Mouse (Mus musculus) embryonic facial prominence, embryonic 14.5 days (tissue): ENCODE measurements at regions not wholly inside any gene's neighbourhood (a gene's known extent, or its start where the extent isn't known, plus 50 kb on each side); places are given as distances from the start of the nearest gene placed in this dataset.
"Not testable (repeated sequence)": the region's sequence is repeated elsewhere in the genome, so short reads cannot be mapped to it uniquely, and the experiment has no call there.

Experiments
- ATAC-seq: fragments of 200-750 bp; cut with Nextera tagmentation; 2 replicates; pipeline ENCODE4 v1.8.0; 2017; ENCODE audit warnings: low read depth, moderate number of reproducible peaks, moderate TSS enrichment
- DNase-seq: peaks from one replicate; pipeline ENCODE4 v3.0.0-alpha.2; 2015; ENCODE audit warnings: low spot score
- H3K27ac ChIP-seq: fragments of 300-500 bp; sonication (generic); replicated peaks from 2 replicates; pipeline ENCODE4 v1.5.1; 2014; ENCODE audit warnings: low read depth, mild to moderate bottlenecking, low read length, moderate library complexity
- H3K27me3 ChIP-seq: fragments of 300-500 bp; sonication (generic); replicated peaks from 2 replicates; pipeline ENCODE4 v1.6.1; 2014; ENCODE audit warnings: low read length; ENCODE audit not compliant: control insufficient read depth, insufficient read depth
- H3K36me3 ChIP-seq: fragments of 300-500 bp; sonication (generic); 2 replicates; pipeline ENCODE4 v1.6.1; 2014; ENCODE audit warnings: low read length, mixed read lengths; ENCODE audit not compliant: control insufficient read depth, insufficient read depth
- H3K4me1 ChIP-seq: fragments of 300-500 bp; sonication (generic); 2 replicates; pipeline ENCODE4 v1.6.1; 2014; ENCODE audit warnings: antibody characterized with exemption, low read length; ENCODE audit not compliant: control insufficient read depth, insufficient read depth
- H3K4me2 ChIP-seq: fragments of 300-500 bp; sonication (generic); 2 replicates; pipeline ENCODE4 v1.6.1; 2014; ENCODE audit warnings: low read depth, mild to moderate bottlenecking, low read length, moderate library complexity, mixed read lengths
- H3K4me3 ChIP-seq: fragments of 300-500 bp; sonication (generic); 2 replicates; pipeline ENCODE4 v1.5.1; 2014; ENCODE audit warnings: low read depth, mild to moderate bottlenecking, low read length
- H3K9ac ChIP-seq: fragments of 300-500 bp; sonication (generic); 2 replicates; pipeline ENCODE4 v1.6.1; 2014; ENCODE audit warnings: low read depth, mild to moderate bottlenecking, low read length, moderate library complexity, mixed read lengths
- H3K9me3 ChIP-seq: fragments of 300-500 bp; sonication (generic); 2 replicates; pipeline ENCODE4 v1.6.1; 2016; ENCODE audit warnings: low read length; ENCODE audit not compliant: control insufficient read depth
- whole genome bisulfite sequencing: fragments of 180-500 bp; shearing (Covaris S2); extraction: QIAGEN DNeasy Blood & Tissue Kit; methylation state at CpG from one replicate; pipeline ENCODE4 v1.1.7; 2014; 5-methylcytosine and 5-hydroxymethylcytosine counted together

DNA sequence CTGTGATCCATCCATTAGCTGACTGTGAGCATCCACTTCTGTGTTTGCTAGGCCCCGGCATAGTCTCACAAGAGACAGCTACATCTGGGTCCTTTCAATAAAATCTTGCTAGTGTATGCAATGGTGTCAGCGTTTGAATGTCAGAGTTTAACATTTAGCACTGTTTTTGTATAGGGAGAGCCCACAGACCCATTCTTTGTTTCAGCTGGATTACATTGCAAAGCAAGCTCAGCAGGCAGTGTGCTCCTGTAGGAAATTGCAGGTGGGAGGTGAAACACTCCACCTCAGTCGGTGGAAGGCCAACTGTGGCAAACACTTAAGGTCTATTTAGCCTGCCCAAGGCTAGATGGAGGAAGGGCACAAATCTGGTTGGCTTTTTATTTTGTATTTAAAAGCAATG, 337.2 kb upstream of the Nova1 start:
- H3K4me3 ChIP-seq, H3K4me2 ChIP-seq, H3K9me3 ChIP-seq, H3K27ac ChIP-seq, H3K36me3 ChIP-seq, ATAC-seq, H3K9ac ChIP-seq, DNase-seq, H3K4me1 ChIP-seq, H3K27me3 ChIP-seq: not testable (repeated sequence)
- 11% methylated on average over 2 of the region's 3 CpGs for WGBS

DNA sequence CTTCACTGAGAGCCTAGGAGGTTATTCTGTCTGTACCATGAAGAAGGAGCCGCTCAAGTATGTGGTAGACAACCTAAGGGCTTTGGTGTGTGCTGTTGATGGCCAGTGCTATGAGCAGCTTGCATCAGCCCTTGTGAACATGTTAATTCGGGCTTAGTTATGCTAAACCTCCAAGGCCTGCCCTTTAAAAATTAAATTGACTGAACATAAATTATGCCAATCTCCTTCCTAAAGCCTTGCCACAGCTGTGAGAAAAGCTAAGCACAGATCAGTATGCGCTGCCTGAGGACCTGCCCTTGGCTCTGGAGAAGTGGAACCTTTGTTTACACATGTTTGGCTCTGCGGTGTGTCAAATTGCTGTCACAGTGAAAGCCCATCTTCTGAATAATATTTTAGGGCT, 321.9 kb upstream of the Nova1 start:
- DNase-seq (no peak), ATAC-seq (no peak)
- H3K27ac ChIP-seq = no peak overlapping the region
- H3K4me3 ChIP-seq = no peak overlapping the region
- H3K36me3 ChIP-seq = no peaks in the 10 kb centered on the region
- no peaks in the 10 kb centered on the region for H3K9me3 ChIP-seq
- no peaks in the 10 kb centered on the region for H3K27me3 ChIP-seq
- WGBS = 69% methylated on average over 4 of the region's 4 CpGs
- no peaks in the 10 kb centered on the region for H3K4me1 ChIP-seq
- no peak overlapping the region for H3K4me2 ChIP-seq
- no peak overlapping the region for H3K9ac ChIP-seq

DNA sequence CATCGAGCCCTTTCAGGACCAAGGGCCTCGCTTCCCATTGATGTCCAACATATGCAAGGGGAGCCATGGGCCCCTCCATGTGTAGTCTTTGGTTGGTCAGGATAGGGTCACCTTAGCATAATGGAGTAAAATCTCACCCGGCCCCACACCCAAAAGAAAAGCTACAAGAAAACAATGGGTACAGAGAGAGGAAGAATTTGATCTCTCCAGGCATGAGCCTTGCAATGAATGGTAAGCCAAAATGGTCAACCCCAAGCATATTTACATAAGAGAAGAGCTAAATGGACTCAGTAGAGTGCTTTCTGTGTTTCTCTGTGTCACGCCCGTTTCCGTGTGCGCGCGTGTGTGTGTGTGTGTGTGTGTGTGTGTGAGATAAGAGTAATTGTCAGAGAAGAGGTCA, 311.1 kb upstream of the Nova1 start:
- Histone ChIP-seq H3K9me3 (no peaks in the 10 kb centered on the region), H3K27me3 (no peaks in the 10 kb centered on the region), H3K9ac (no peak overlapping the region), H3K27ac (no peak overlapping the region), H3K36me3 (no peaks in the 10 kb centered on the region), H3K4me2 (no peak overlapping the region), H3K4me3 (no peak overlapping the region), H3K4me1 (no peaks in the 10 kb centered on the region)
- no peak for ATAC-seq
- DNase-seq = no peak
- 87% methylated on average over 9 of the region's 9 CpGs for WGBS

- H3K27ac ChIP-seq = no peak overlapping the region
- 67% methylated on average over 3 of the region's 3 CpGs for WGBS
- no peak overlapping the region for H3K4me3 ChIP-seq
- H3K9ac ChIP-seq = no peak overlapping the region
- no peak overlapping the region for H3K4me2 ChIP-seq
- no peak for ATAC-seq
- DNase-seq = no peak
- H3K9me3 ChIP-seq = no peaks in the 10 kb centered on the region
- H3K4me1 ChIP-seq = no peaks in the 10 kb centered on the region
- no peaks in the 10 kb centered on the region for H3K27me3 ChIP-seq
- no peaks in the 10 kb centered on the region for H3K36me3 ChIP-seq
Observed at GRCm38 (mm10) chr12:47128596-47128995, 309.9 kb upstream of the Nova1 start.

DNA sequence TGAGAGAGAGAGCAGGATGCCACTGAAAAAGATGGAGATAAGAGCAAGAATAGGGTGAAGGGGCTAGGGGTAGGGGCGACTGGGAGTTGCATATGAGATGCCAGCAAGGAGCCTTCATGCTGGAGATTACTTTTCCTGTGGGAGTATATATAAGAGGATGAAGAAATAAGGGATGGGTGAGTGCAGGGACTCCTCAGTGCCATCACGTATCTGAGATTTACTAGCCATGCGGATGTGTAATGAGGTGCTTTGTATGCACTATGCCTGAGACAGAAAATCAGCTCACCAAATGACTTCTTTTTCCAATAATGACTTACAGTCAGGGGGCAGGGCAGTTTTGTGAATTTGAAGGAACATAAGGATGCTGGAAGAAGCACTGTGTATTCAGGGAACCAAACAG, 302.7 kb upstream of the Nova1 start:
- no peak overlapping the region for H3K27ac ChIP-seq
- no peak overlapping the region for H3K4me2 ChIP-seq
- 82% methylated on average over 3 of the region's 3 CpGs for WGBS
- no peak for DNase-seq
- H3K4me1 ChIP-seq = no peaks in the 10 kb centered on the region
- ATAC-seq = no peak
- H3K27me3 ChIP-seq = no peaks in the 10 kb centered on the region
- no peak overlapping the region for H3K4me3 ChIP-seq
- H3K9me3 ChIP-seq = no peaks in the 10 kb centered on the region
- H3K36me3 ChIP-seq = no peaks in the 10 kb centered on the region
- H3K9ac ChIP-seq = no peak overlapping the region

GRCm38 (mm10) chr12:47117504-47117903, 298.8 kb upstream of the Nova1 start:
- Histone ChIP-seq H3K9me3 (no peaks in the 10 kb centered on the region), H3K4me1 (no peaks in the 10 kb centered on the region), H3K4me2 (no peak overlapping the region), H3K9ac (no peak overlapping the region), H3K27me3 (no peaks in the 10 kb centered on the region), H3K4me3 (no peak overlapping the region), H3K27ac (no peak overlapping the region), H3K36me3 (no peaks in the 10 kb centered on the region)
- peak; percentile 72 for DNase-seq
- ATAC-seq = no peak
- WGBS = 38% methylated on average over 3 of the region's 3 CpGs

- no peaks in the 10 kb centered on the region for H3K4me1 ChIP-seq
- H3K27me3 ChIP-seq = no peaks in the 10 kb centered on the region
- ATAC-seq (no peak), DNase-seq (peak; percentile 36)
- H3K9me3 ChIP-seq = no peaks in the 10 kb centered on the region
- H3K36me3 ChIP-seq = no peaks in the 10 kb centered on the region
- H3K4me2 ChIP-seq = no peak overlapping the region
- no peak overlapping the region for H3K9ac ChIP-seq
- no peak overlapping the region for H3K4me3 ChIP-seq
- no peak overlapping the region for H3K27ac ChIP-seq
Observed at GRCm38 (mm10) chr12:47089234-47089633, 270.5 kb upstream of the Nova1 start.

DNA sequence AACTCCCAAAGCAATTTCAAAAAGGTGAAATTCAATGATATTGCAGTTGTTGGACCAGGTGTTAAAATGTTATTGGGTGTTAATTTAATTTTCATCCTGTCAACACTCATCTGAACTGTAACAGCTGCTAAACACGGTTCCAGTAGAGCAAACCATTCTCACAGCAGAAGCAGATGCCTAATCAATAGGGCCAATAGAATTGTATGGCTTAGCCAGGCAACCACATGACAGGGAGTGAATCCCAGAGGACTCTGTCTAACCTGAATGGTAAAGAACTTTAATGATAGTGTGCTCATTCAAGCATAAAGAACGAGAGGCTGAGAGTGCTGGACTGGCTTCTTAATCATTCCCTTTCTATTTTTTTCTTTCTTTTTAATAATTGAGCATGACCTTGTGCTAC, 256.2 kb upstream of the Nova1 start:
- Histone ChIP-seq H3K9ac (no peak overlapping the region), H3K4me3 (no peak overlapping the region), H3K27me3 (no peaks in the 10 kb centered on the region), H3K36me3 (no peaks in the 10 kb centered on the region), H3K4me2 (no peak overlapping the region), H3K4me1 (no peaks in the 10 kb centered on the region), H3K27ac (no peak overlapping the region), H3K9me3 (no peaks in the 10 kb centered on the region)
- DNase-seq = no peak
- 58% methylated on average over 2 of the region's 2 CpGs for WGBS
- ATAC-seq = no peak

DNA sequence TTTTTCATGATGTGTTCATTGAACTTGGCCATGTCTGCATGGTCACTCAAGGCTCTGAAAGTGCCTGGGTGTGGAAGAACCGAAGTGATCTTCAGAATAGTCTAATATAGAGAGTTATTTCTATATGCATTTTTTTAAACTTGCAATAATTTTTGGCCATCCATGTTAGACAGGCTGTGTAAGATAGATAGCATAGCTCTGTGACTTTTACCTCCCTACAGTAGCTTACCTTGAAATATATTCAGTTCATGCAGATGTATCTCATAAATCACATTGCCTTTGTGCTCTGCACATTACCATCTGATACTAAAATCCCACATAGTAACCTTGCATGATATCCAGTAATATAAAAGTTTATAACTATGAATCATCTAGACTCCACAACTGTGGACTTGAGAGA, 233.7 kb upstream of the Nova1 start:
- 87% methylated on average over 1 of the region's 1 CpGs for WGBS
- no peak overlapping the region for H3K4me2 ChIP-seq
- no peak overlapping the region for H3K4me3 ChIP-seq
- H3K27ac ChIP-seq = no peak overlapping the region
- H3K9ac ChIP-seq = no peak overlapping the region
- ATAC-seq (no peak), DNase-seq (no peak)
- no peaks in the 10 kb centered on the region for H3K36me3 ChIP-seq
- H3K4me1 ChIP-seq = no peaks in the 10 kb centered on the region
- no peaks in the 10 kb centered on the region for H3K27me3 ChIP-seq
- H3K9me3 ChIP-seq = no peaks in the 10 kb centered on the region
